Mouse (Mus musculus) lung, postnatal 0 days (tissue): Measurements from ENCODE around the gene Fgf12.

Source experiments
- CTCF ChIP-seq: IDR thresholded peaks from 2 replicates; pipeline ENCODE4 v1.5.1; 2016; ENCODE audit warnings: antibody characterized with exemption, mild to moderate bottlenecking
- EP300 ChIP-seq: IDR thresholded peaks from 2 replicates; pipeline ENCODE4 v1.6.1; 2016; ENCODE audit warnings: antibody characterized with exemption, mild to moderate bottlenecking, control low read depth

DNA sequence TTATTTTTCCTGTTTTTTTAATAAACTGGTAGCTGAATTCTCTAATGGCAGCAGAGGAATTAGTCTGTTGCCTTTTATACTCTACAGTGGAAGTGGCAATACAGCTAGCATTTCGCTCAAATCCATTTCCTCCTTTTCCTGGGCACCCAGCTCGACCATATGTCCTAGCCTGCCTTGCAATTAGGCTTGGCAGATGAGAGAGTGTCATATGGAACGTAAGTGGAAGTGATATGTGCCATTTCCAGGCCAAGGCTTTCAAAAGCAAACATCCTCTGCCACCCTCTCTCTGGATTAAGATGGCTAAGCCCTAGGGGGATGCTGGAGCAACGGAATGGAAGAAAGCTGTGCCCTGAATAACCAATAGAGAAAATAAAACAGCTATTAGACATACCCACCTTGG, 350.2 kb downstream of the Fgf12 start:
- no peak for TF ChIP-seq CTCF
- no peak for TF ChIP-seq EP300
